ENCODE assay signal across 8 mouse cellular contexts in the genomic region with DNA sequence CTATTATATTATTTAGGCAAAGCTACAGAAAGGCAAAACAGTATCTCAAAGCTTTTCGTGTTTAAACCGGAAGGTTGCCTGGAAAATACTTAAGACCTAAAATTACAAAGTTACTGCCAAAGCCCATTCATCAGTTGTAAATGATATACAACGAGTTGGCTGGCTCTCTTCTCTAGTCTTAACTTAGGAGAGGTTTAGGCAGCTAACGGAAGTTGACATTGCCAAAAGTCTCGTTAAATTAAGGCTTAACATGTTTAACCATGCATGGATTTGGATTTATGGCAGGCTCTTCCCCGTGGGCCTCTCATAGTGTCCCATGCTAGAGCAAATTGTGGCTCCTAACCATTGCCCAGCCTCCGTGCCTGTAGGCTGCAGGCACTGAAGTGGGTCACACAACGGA. TPM values are rescaled to one million over a fixed set of nuclear protein-coding genes. Genes with fewer than 3 reads are reported as not detected.
DNase-seq lines count a peak whose midpoint lies in the region; ATAC-seq lines count a peak whose summit lies in the region.

No protein-coding gene starts in this region.

- H3K4me3 ChIP-seq in heart, embryonic 11.5 days (ENCODE audit: low read depth, low read length) = peak overlapping the region; percentile 89
- peak overlapping the region; percentile 97 for H3K4me3 ChIP-seq in hindbrain, embryonic 16.5 days (ENCODE audit: low read length)
- H3K4me3 ChIP-seq in midbrain, embryonic 14.5 days (replicated peaks; ENCODE audit: low read depth, low read length) = peak overlapping the region; percentile 95

- no peaks in the 10 kb centered on the region for H3K9me3 ChIP-seq in heart, embryonic 11.5 days (replicated peaks; ENCODE audit: control insufficient read depth, low read length)
- no peaks in the 10 kb centered on the region for H3K9me3 ChIP-seq in hindbrain, embryonic 16.5 days (ENCODE audit: control insufficient read depth, low read length)
- no peaks in the 10 kb centered on the region for H3K9me3 ChIP-seq in midbrain, embryonic 14.5 days (ENCODE audit: control insufficient read depth, low read length)

- H3K9ac ChIP-seq in heart, embryonic 11.5 days (ENCODE audit: low read depth, low read length) = peak overlapping the region; percentile 68
- peak overlapping the region; percentile 42 for H3K9ac ChIP-seq in hindbrain, embryonic 16.5 days (ENCODE audit: low read depth, low read length)
- peak overlapping the region; percentile 95 for H3K9ac ChIP-seq in midbrain, embryonic 14.5 days (replicated peaks; ENCODE audit: low read length)

- H3K36me3 ChIP-seq in heart, embryonic 11.5 days (ENCODE audit: control insufficient read depth, insufficient read depth, low read length) = peaks cover 24% of the 10 kb centered on the region
- H3K36me3 ChIP-seq in hindbrain, embryonic 16.5 days (ENCODE audit: control insufficient read depth, insufficient read depth, low read length) = peaks cover 12% of the 10 kb centered on the region
- H3K36me3 ChIP-seq in midbrain, embryonic 14.5 days (ENCODE audit: control insufficient read depth, insufficient read depth, low read length) = peaks cover 33% of the 10 kb centered on the region

- no peak for DNase-seq in heart, postnatal 36 days
- peak; percentile 16 for DNase-seq in ZHBTc4 (ENCODE audit: low read depth, low spot score)
- peak; percentile 26 for DNase-seq in midbrain, embryonic 14.5 days
- DNase-seq in left cerebral cortex, postnatal 4 days = no peak
- no peak for DNase-seq in urinary bladder, postnatal 4 days (ENCODE audit: low spot score in 2 of 2)

- peak overlapping the region; percentile 82 for H3K4me2 ChIP-seq in heart, embryonic 11.5 days
- peak overlapping the region; percentile 81 for H3K4me2 ChIP-seq in hindbrain, embryonic 16.5 days (ENCODE audit: low read length)
- H3K4me2 ChIP-seq in midbrain, embryonic 14.5 days (ENCODE audit: low read length) = peak overlapping the region; percentile 66

- H3K27ac ChIP-seq in heart, embryonic 11.5 days (ENCODE audit: low read depth, low read length) = no peak overlapping the region
- no peak overlapping the region for H3K27ac ChIP-seq in hindbrain, embryonic 16.5 days (ENCODE audit: low read depth, low read length)
- no peak overlapping the region for H3K27ac ChIP-seq in midbrain, embryonic 14.5 days (replicated peaks; ENCODE audit: low read depth, low read length)

- intact Hi-C loops in heart, postnatal 36 days (cut with DNase I) = loop anchor here (2.0 to 10.0 kb wide), 4 partner anchors 105 to 281 kb away; a partner anchor contains a TSS
- intact Hi-C loops in left cerebral cortex, postnatal 4 days (cut with DNase I) = loop anchor here (10.0 kb wide), 2 partner anchors 141 to 181 kb away; no protein-coding TSS in a partner anchor

- peaks cover 8% of the 10 kb centered on the region; the same call in 1 of the 2 replicates for H3K4me1 ChIP-seq in heart, embryonic 11.5 days (ENCODE audit: control insufficient read depth, insufficient read depth, low read length)
- H3K4me1 ChIP-seq in hindbrain, embryonic 16.5 days (ENCODE audit: control insufficient read depth, insufficient read depth, low read depth, low read length) = peaks cover 11% of the 10 kb centered on the region
- H3K4me1 ChIP-seq in midbrain, embryonic 14.5 days (ENCODE audit: control insufficient read depth, insufficient read depth, low read length) = peaks cover 15% of the 10 kb centered on the region

- no peaks in the 10 kb centered on the region for H3K27me3 ChIP-seq in heart, embryonic 11.5 days (ENCODE audit: control insufficient read depth, insufficient read depth, low read length)
- no peaks in the 10 kb centered on the region for H3K27me3 ChIP-seq in hindbrain, embryonic 16.5 days (replicated peaks; ENCODE audit: control insufficient read depth, insufficient read depth, low read length)
- H3K27me3 ChIP-seq in midbrain, embryonic 14.5 days (ENCODE audit: control insufficient read depth, insufficient read depth, low read length) = no peaks in the 10 kb centered on the region

- ATAC-seq in heart, embryonic 11.5 days (replicated peaks; ENCODE audit: insufficient number of reproducible peaks, low FRiP score, low TSS enrichment) = no peak
- no peak for ATAC-seq in hindbrain, embryonic 16.5 days
- no peak for ATAC-seq in midbrain, embryonic 14.5 days (ENCODE audit: low FRiP score, low TSS enrichment)
- ATAC-seq in megakaryocyte-erythroid progenitor cell, adult 5-6 weeks (replicated peaks; ENCODE audit: low FRiP score, low TSS enrichment, poor library complexity, severe bottlenecking) = no peak

- WGBS in heart, embryonic 11.5 days (ENCODE audit: insufficient replicate concordance) = 6% methylated on average over 8 of the region's 8 CpGs
- WGBS in hindbrain, embryonic 16.5 days = under 1% methylated on average over 8 of the region's 8 CpGs
- 2% methylated on average over 8 of the region's 8 CpGs for WGBS in midbrain, embryonic 14.5 days

RNA-seq across cellular contexts. Expression of a gene that starts 1.3 kb away (rescaled TPM):
- polyA plus RNA-seq in heart, embryonic 11.5 days (2014; fragmentation: Nextera tagmentation; extraction: Ambion mirVana) = 158 and 159 TPM in 2 replicates
- 10 to 100 TPM; 54.6 to 75.2 TPM for total RNA-seq in heart, postnatal 36 days (2021)
- polyA plus RNA-seq in hindbrain, embryonic 16.5 days (2015; fragmentation: Nextera tagmentation; extraction: Ambion mirVana) = 116 and 124 TPM in 2 replicates
- 149 and 192 TPM in 2 replicates for polyA plus RNA-seq in midbrain, embryonic 14.5 days (2014; fragmentation: Nextera tagmentation; extraction: Ambion mirVana)
- 100 to 1,000 TPM; 177 to 178 TPM for total RNA-seq in left cerebral cortex, postnatal 4 days (2021)
- 360 and 383 TPM in 2 replicates for total RNA-seq in megakaryocyte-erythroid progenitor cell, adult 5-6 weeks (2014; fragmentation: Nextera tagmentation)
- total RNA-seq in megakaryocyte-erythroid progenitor cell, adult 5-6 weeks (2017) = 607 and 788 TPM in 2 replicates

Comparison
In these comparisons a context has a peak if more than half of its experiments do, and no peak if none do; other contexts are left out.
1. H3K9ac ChIP-seq: peak in every context shown above with its lines; median percentile 95 in midbrain, embryonic 14.5 days; 68 in heart, embryonic 11.5 days; 42 in hindbrain, embryonic 16.5 days.
2. DNase-seq: peak in ZHBTc4 (single experiment) and midbrain, embryonic 14.5 days (single experiment); none in heart, postnatal 36 days (0 of 2), left cerebral cortex, postnatal 4 days (single experiment) and urinary bladder, postnatal 4 days (0 of 2).
3. Peak in every context shown above with its lines, with median percentiles within 50 percentile points of each other: H3K4me2 ChIP-seq and H3K4me3 ChIP-seq.